Mouse (Mus musculus) spleen, postnatal 14 days (tissue): ENCODE data around the gene Cacng6.

ENCODE experiments used
- DNase-seq, 2 experiments: peaks; one replicate each; pipeline ENCODE4 v3.0.0; 2021 to 2022; ENCODE audit warnings: low spot score in 2 of 2

Gene Cacng6

GRCm38 (mm10) chr7:3463306-3463705, 39.3 kb downstream of the Cacng6 start:
- DNase-seq, result no peak

GRCm38 (mm10) chr7:3468614-3469013, 44.6 kb downstream of the Cacng6 start:
- DNase-seq, result no peak

- no peak for DNase-seq
These were observed 48.8 kb downstream of the Cacng6 start for GRCm38 (mm10) chr7:3472774-3473173.

GRCm38 (mm10) chr7:3474291-3475080, 50.5 kb downstream of the Cacng6 start:
- DNase-seq, result no peak

GRCm38 (mm10) chr7:3476728-3477127, 52.7 kb downstream of the Cacng6 start:
- no peak for DNase-seq

GRCm38 (mm10) chr7:3481948-3482608, 58.1 kb downstream of the Cacng6 start:
- DNase-seq, result no peak
